Mouse (Mus musculus) liver, adult 2 months (tissue): ENCODE data around the gene Umad1. TPM values are rescaled to one million over a fixed set of nuclear protein-coding genes. Genes with fewer than 3 reads are reported as not detected.

Experiments
- DNase-seq: peaks from one replicate; pipeline ENCODE4 v3.0.0-alpha.2; 2011; ENCODE audit warnings: low read depth, low spot score; ENCODE audit errors: extremely low read depth
- H3K27ac ChIP-seq: fragments of 200-500 bp; replicated peaks from 2 replicates; pipeline ENCODE4 v1.5.1; 2012; ENCODE audit warnings: low read depth, mild to moderate bottlenecking, control low read depth, inconsistent platforms, low read length; ENCODE audit not compliant: insufficient read depth
- H3K27me3 ChIP-seq: fragments of 200-500 bp; 2 replicates; pipeline ENCODE4 v1.6.1; 2012; ENCODE audit warnings: mild to moderate bottlenecking, moderate library complexity, low read length, inconsistent platforms; ENCODE audit not compliant: control insufficient read depth, insufficient read depth
- H3K36me3 ChIP-seq: fragments of 200-500 bp; 2 replicates; pipeline ENCODE4 v1.6.1; 2012; ENCODE audit warnings: low read length, inconsistent platforms; ENCODE audit not compliant: control insufficient read depth, insufficient read depth
- H3K4me1 ChIP-seq: fragments of 200-500 bp; 2 replicates; pipeline ENCODE4 v1.6.1; 2011; ENCODE audit warnings: low read length; ENCODE audit not compliant: control insufficient read depth, insufficient read depth
- H3K4me3 ChIP-seq: fragments of 200-500 bp; 2 replicates; pipeline ENCODE4 v1.5.1; 2011; ENCODE audit warnings: low read depth, mild to moderate bottlenecking, control low read depth, low read length, moderate library complexity; ENCODE audit not compliant: insufficient read depth
- H3K79me2 ChIP-seq: fragments of 200-500 bp; 2 replicates; pipeline ENCODE4 v1.6.1; 2012; ENCODE audit warnings: inconsistent platforms, mild to moderate bottlenecking, low read length, moderate library complexity; ENCODE audit not compliant: control insufficient read depth, insufficient read depth
- H3K9ac ChIP-seq: fragments of 200-500 bp; 2 replicates; pipeline ENCODE4 v1.6.1; 2012; ENCODE audit warnings: low read depth, mild to moderate bottlenecking, control low read depth, inconsistent platforms, low read length
- CTCF ChIP-seq: fragments of 200-500 bp; IDR thresholded peaks from 2 replicates; pipeline ENCODE4 v1.5.1; 2011; ENCODE audit warnings: low read depth, low read length, control low read depth
- POLR2A ChIP-seq: fragments of 200-500 bp; IDR thresholded peaks from 2 replicates; pipeline ENCODE4 v1.6.1; 2011; ENCODE audit warnings: low read length, control low read depth; ENCODE audit not compliant: insufficient read depth; ENCODE audit errors: extremely low read depth
- WGBS: fragments of 180-500 bp; shearing (Covaris S2); methylation state at CpG from one replicate; pipeline ENCODE4 v1.1.7; 2018; 5-methylcytosine and 5-hydroxymethylcytosine counted together
- polyA plus RNA-seq: library from polyadenylated mRNA; depleted of rRNA; stranded (reverse); fragments of >200 nt; gene quantifications from 2 replicates; pipeline ENCODE4 v1.2.3, GENCODE M21; 2012
- total RNA-seq: library from RNA; depleted of rRNA; stranded (reverse); fragments of >200 nt; gene quantifications from 2 replicates; pipeline ENCODE4 v1.2.3, GENCODE M21; 2014

The Umad1 gene
- total and polyA plus RNA-seq, 2 experiments: 15.0 to 17.0 TPM

GRCm38 (mm10) chr6:8472125-8472524 is 213.0 kb downstream of the Umad1 start:
- Histone ChIP-seq H3K27me3 (no peaks in the 10 kb centered on the region), H3K36me3 (no peaks in the 10 kb centered on the region), H3K79me2 (no peaks in the 10 kb centered on the region), H3K4me1 (peaks cover 10% of the 10 kb centered on the region), H3K9ac (no peak overlapping the region), H3K4me3 (no peak overlapping the region), H3K27ac (no peak overlapping the region)
- DNase-seq: no peak
- WGBS: 91% methylated on average over 3 of the region's 3 CpGs
- TF ChIP-seq POLR2A: no peak
- no peak for TF ChIP-seq CTCF

- TF ChIP-seq POLR2A: no peak
- TF ChIP-seq CTCF: no peak
- no peaks in the 10 kb centered on the region for H3K36me3 ChIP-seq
- no peaks in the 10 kb centered on the region for H3K27me3 ChIP-seq
- H3K4me3 ChIP-seq: no peak overlapping the region
- no peaks in the 10 kb centered on the region for H3K79me2 ChIP-seq
- no peak overlapping the region for H3K27ac ChIP-seq
- no peak overlapping the region for H3K9ac ChIP-seq
- peaks cover 10% of the 10 kb centered on the region for H3K4me1 ChIP-seq
- 57% methylated on average over 5 of the region's 5 CpGs for WGBS
- DNase-seq: peak; percentile 82
Observed at GRCm38 (mm10) chr6:8472915-8473314, 213.8 kb downstream of the Umad1 start.

GRCm38 (mm10) chr6:8473498-8473897 is 214.4 kb downstream of the Umad1 start:
- Histone ChIP-seq H3K27me3 (no peaks in the 10 kb centered on the region), H3K27ac (no peak overlapping the region), H3K4me3 (no peak overlapping the region), H3K9ac (no peak overlapping the region), H3K36me3 (no peaks in the 10 kb centered on the region), H3K4me1 (peaks cover 10% of the 10 kb centered on the region), H3K79me2 (no peaks in the 10 kb centered on the region)
- TF ChIP-seq CTCF (no peak), POLR2A (no peak)
- WGBS: 58% methylated on average over 5 of the region's 5 CpGs
- DNase-seq: peak; percentile 48

- H3K36me3 ChIP-seq: no peaks in the 10 kb centered on the region
- no peak for DNase-seq
- 81% methylated on average over 3 of the region's 3 CpGs for WGBS
- H3K79me2 ChIP-seq: no peaks in the 10 kb centered on the region
- no peaks in the 10 kb centered on the region for H3K27me3 ChIP-seq
- H3K27ac ChIP-seq: no peak overlapping the region
- H3K9ac ChIP-seq: no peak overlapping the region
- TF ChIP-seq POLR2A: no peak
- no peak for TF ChIP-seq CTCF
- H3K4me1 ChIP-seq: peaks cover 10% of the 10 kb centered on the region
- no peak overlapping the region for H3K4me3 ChIP-seq
Observed at GRCm38 (mm10) chr6:8474316-8474715, 215.2 kb downstream of the Umad1 start.

GRCm38 (mm10) chr6:8474820-8475219 is 215.7 kb downstream of the Umad1 start:
- no peak for DNase-seq
- no peak overlapping the region for H3K27ac ChIP-seq
- no peak overlapping the region for H3K4me3 ChIP-seq
- H3K79me2 ChIP-seq: no peaks in the 10 kb centered on the region
- H3K27me3 ChIP-seq: no peaks in the 10 kb centered on the region
- H3K4me1 ChIP-seq: peaks cover 7% of the 10 kb centered on the region; the same call in 1 of the 2 replicates
- no peak overlapping the region for H3K9ac ChIP-seq
- no peaks in the 10 kb centered on the region for H3K36me3 ChIP-seq
- 92% methylated on average over 4 of the region's 4 CpGs for WGBS
- TF ChIP-seq POLR2A (no peak), CTCF (no peak)

- no peak overlapping the region for H3K9ac ChIP-seq
- TF ChIP-seq POLR2A (no peak), CTCF (no peak)
- no peaks in the 10 kb centered on the region for H3K27me3 ChIP-seq
- H3K4me1 ChIP-seq: no peaks in the 10 kb centered on the region
- H3K79me2 ChIP-seq: no peaks in the 10 kb centered on the region
- H3K4me3 ChIP-seq: no peak overlapping the region
- no peak overlapping the region for H3K27ac ChIP-seq
- no peaks in the 10 kb centered on the region for H3K36me3 ChIP-seq
- WGBS: 82% methylated on average over 1 of the region's 1 CpGs
- DNase-seq: no peak
Observed at GRCm38 (mm10) chr6:8479176-8479575, 220.1 kb downstream of the Umad1 start.
